Mouse (Mus musculus): ENCODE data around the gene Btrc. TPM values are rescaled to one million over a fixed set of nuclear protein-coding genes. Genes with fewer than 3 reads are reported as not detected.

Btrc gene
- 29.5 and 33.8 TPM in 2 replicates for polyA plus RNA-seq (2015; fragmentation: Nextera tagmentation; extraction: Ambion mirVana)

DNA sequence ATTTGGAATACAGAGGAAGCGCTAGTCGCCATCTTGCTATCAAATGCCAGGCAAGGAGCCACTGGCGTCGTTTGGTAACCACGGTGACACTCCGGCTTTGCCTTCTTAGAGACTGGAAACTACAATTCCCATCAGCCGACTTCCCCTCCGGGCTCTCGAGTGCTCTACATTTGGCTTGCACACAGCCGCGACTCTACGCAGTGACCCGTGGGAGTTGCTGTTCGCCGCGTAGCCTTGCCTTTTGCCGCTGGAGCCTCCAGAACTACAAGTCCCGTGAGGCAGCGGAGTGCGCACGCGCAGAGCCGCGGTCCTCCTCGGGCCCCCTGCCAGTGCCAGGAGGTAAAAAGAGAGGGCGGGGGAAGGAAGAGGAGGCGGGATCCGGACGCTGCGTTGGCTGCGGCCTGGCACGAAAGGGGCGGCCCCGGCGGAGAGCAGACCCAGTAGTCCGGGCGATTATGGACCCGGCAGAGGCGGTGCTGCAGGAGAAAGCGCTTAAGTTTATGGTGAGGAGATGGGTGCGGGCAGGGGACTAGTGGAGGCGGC, at the start of gene Btrc:
Btrc (plus strand) TSS at position 351 of the 543 bp plus-strand sequence.
- H3K9me3 ChIP-seq (replicated peaks; ENCODE audit: low read length), result no peaks in the 10 kb centered on the region
- H3K36me3 ChIP-seq (ENCODE audit: insufficient read depth, low read length), result no peaks in the 10 kb centered on the region
- TF ChIP-seq CTCF (IDR thresholded peaks at IDR 0.05; ENCODE audit: low read depth), result no peak; the same call in 1 of the 2 replicates
- no peaks in the 10 kb centered on the region for H3K27me3 ChIP-seq (ENCODE audit: insufficient read depth, low read length)
- DNase-seq (ENCODE audit: low spot score) (peak; percentile 100), ATAC-seq (replicated peaks; ENCODE audit: low FRiP score, low read depth) (peak; percentile 99)
- peak within 1 kb of the TSS; percentile 81 for H3K9ac ChIP-seq (ENCODE audit: low read depth, low read length)
- H3K4me3 ChIP-seq (replicated peaks; ENCODE audit: low read depth, low read length), result peak within 1 kb of the TSS; percentile 85
- peaks cover 3% of the 10 kb centered on the region; the same call in 1 of the 2 replicates for H3K4me1 ChIP-seq (replicated peaks; ENCODE audit: insufficient read depth, low read length)
- peak within 1 kb of the TSS; percentile 71 for H3K4me2 ChIP-seq (ENCODE audit: low read length)
- WGBS, result under 1% methylated on average over 42 of the region's 42 CpGs
- peak within 1 kb of the TSS; percentile 82 for H3K27ac ChIP-seq

DNA sequence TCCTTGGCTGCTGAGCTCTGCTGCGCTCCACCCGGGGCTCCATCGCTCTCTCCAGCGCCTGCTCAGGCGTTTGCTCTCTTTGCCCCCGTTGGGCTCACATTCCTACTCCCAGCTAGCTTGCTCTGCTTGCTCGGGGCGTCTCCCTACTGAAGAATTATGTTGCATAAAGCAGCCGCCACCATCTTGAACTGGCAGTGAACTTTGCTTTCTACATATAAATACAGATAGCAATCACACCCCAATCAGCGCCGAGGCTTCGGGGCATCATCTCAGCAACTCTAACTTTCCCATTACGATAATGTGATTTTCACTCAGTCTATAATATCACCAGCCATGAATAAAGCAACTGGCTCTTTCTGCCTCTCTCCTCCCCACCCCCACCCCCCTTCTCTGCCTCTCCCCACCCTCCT, 46.1 kb upstream of the Btrc start:
- H3K9me3 ChIP-seq (replicated peaks; ENCODE audit: low read length), result no peaks in the 10 kb centered on the region
- H3K4me3 ChIP-seq (replicated peaks; ENCODE audit: low read depth, low read length), result no peak overlapping the region
- DNase-seq (ENCODE audit: low spot score) (peak; percentile 78), ATAC-seq (replicated peaks; ENCODE audit: low FRiP score, low read depth) (no peak; the same call in 1 of the 2 replicates)
- H3K4me2 ChIP-seq (ENCODE audit: low read length), result peak overlapping the region; percentile 4; the same call in 1 of the 2 replicates
- WGBS, result 15% methylated on average over 13 of the region's 13 CpGs
- no peak for TF ChIP-seq CTCF (IDR thresholded peaks at IDR 0.05; ENCODE audit: low read depth)
- H3K9ac ChIP-seq (ENCODE audit: low read depth, low read length), result no peak overlapping the region
- peak overlapping the region; percentile 52; the same call in 1 of the 2 replicates for H3K27ac ChIP-seq
- 0 out of 2 replicates have a peak, but pooled peaks cover 6% of the 10 kb centered on the region for H3K4me1 ChIP-seq (replicated peaks; ENCODE audit: insufficient read depth, low read length)
- H3K27me3 ChIP-seq (ENCODE audit: insufficient read depth, low read length), result no peaks in the 10 kb centered on the region
- no peaks in the 10 kb centered on the region for H3K36me3 ChIP-seq (ENCODE audit: insufficient read depth, low read length)

DNA sequence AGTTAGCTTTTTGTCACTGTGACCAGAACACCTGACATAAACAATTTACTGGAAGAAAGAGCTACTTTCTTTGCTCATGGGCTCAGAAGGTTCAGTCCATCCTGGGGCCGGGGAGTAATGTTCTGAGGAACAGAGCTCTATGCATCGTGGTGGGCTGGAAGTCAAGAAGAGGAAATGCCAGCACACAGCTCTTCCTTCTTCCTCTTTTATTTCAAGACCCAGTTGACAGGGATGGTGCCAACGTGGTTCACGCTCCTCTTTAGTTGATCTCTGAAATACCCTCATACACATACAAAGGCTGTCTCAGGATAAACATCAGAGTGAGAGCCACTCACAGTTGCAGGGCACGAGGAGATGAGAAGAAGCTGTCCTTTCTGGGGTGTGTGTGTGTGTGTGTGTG, 42.5 kb upstream of the Btrc start:
- no peaks in the 10 kb centered on the region for H3K9me3 ChIP-seq (replicated peaks; ENCODE audit: low read length)
- ATAC-seq (replicated peaks; ENCODE audit: low FRiP score, low read depth) (no peak), DNase-seq (ENCODE audit: low spot score) (no peak)
- no peak overlapping the region for H3K4me2 ChIP-seq (ENCODE audit: low read length)
- H3K36me3 ChIP-seq (ENCODE audit: insufficient read depth, low read length), result no peaks in the 10 kb centered on the region
- no peaks in the 10 kb centered on the region for H3K27me3 ChIP-seq (ENCODE audit: insufficient read depth, low read length)
- TF ChIP-seq CTCF (IDR thresholded peaks at IDR 0.05; ENCODE audit: low read depth), result no peak
- no peak overlapping the region for H3K4me3 ChIP-seq (replicated peaks; ENCODE audit: low read depth, low read length)
- H3K4me1 ChIP-seq (replicated peaks; ENCODE audit: insufficient read depth, low read length), result 0 out of 2 replicates have a peak, but pooled peaks cover 6% of the 10 kb centered on the region
- no peak overlapping the region for H3K9ac ChIP-seq (ENCODE audit: low read depth, low read length)
- no peak overlapping the region for H3K27ac ChIP-seq
- 69% methylated on average over 5 of the region's 5 CpGs for WGBS

DNA sequence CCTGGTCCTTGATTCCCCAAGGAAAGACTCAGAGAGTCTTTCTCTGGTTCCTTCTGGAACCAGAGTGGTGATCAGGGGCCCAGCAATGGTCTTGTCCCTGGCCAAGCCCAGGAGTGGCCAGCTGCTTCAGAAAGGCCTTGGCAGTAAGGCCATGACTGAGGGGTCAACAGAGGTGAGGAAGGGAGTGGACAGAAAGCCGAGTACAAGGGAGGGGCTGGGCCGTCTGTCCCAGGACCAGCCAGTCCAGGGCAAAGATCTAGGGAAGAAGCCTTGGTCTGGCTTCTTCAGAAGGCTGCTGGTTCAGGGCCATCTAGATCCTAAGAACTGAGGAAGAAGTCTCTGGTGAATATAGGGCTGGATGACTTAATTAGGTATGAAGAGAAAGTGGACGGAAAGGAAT, 34.5 kb upstream of the Btrc start:
- no peak for ATAC-seq (replicated peaks; ENCODE audit: low FRiP score, low read depth)
- no peaks in the 10 kb centered on the region for H3K36me3 ChIP-seq (ENCODE audit: insufficient read depth, low read length)
- no peaks in the 10 kb centered on the region for H3K9me3 ChIP-seq (replicated peaks; ENCODE audit: low read length)
- H3K27me3 ChIP-seq (ENCODE audit: insufficient read depth, low read length), result no peaks in the 10 kb centered on the region
- TF ChIP-seq CTCF (IDR thresholded peaks at IDR 0.05; ENCODE audit: low read depth), result no peak
- no peak overlapping the region for H3K4me3 ChIP-seq (replicated peaks; ENCODE audit: low read depth, low read length)
- no peaks in the 10 kb centered on the region for H3K4me1 ChIP-seq (replicated peaks; ENCODE audit: insufficient read depth, low read length)
- no peak overlapping the region for H3K9ac ChIP-seq (ENCODE audit: low read depth, low read length)
- DNase-seq (ENCODE audit: low spot score), result no peak
- no peak overlapping the region for H3K4me2 ChIP-seq (ENCODE audit: low read length)
- H3K27ac ChIP-seq, result no peak overlapping the region
- 55% methylated on average over 3 of the region's 3 CpGs for WGBS

DNA sequence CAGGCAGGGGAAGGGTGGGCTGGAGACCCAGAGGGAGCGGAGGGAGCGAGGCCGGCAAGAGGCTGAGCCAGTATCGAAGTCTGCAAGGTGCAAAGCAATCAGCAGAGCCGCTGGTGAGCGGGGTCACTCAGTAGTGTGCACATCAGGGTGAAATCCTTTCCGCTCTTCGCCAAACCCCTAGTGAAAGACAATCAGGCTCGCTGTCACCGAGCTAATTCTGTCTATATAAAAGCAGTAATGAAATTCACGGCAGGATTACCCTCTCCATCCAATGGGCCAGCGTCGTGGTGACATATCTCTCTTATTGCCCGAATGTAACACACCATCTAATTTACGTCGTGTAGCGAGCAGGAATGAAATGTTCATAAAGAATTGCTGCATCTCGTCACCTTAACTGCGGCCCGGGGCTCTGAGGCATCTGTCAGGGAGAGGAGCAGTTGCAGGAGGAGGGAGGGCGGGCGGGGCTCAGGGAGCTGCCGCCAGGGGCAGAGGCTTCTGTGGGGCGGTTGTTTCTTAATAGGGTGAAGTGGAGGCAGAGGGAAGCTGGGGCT, 33.7 kb upstream of the Btrc start:
- WGBS, result 15% methylated on average over 24 of the region's 24 CpGs
- no peak overlapping the region for H3K4me2 ChIP-seq (ENCODE audit: low read length)
- ATAC-seq (replicated peaks; ENCODE audit: low FRiP score, low read depth), result no peak

DNA sequence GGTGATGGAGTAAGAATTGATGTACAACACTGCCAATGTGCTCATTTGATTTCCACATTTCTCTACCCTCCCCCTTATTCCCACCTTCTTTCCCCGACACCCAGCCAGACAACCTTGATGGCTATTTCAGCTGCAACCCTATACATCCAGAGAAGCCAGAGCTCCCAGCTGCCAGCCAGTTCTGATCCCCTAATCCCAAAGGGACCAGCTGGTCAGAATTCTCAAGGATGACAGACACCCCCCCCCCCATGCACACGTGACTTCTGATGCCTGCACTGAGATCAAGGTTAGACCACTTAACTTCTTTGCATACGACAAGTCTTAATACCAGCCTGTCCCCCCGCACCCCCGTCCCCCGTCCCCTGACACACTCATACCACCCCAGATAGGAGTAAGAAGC, 26.8 kb upstream of the Btrc start:
- Histone ChIP-seq H3K27me3 (ENCODE audit: insufficient read depth, low read length) (no peaks in the 10 kb centered on the region), H3K4me3 (replicated peaks; ENCODE audit: low read depth, low read length) (no peak overlapping the region), H3K9ac (ENCODE audit: low read depth, low read length) (no peak overlapping the region), H3K4me2 (ENCODE audit: low read length) (no peak overlapping the region), H3K9me3 (replicated peaks; ENCODE audit: low read length) (no peaks in the 10 kb centered on the region), H3K4me1 (replicated peaks; ENCODE audit: insufficient read depth, low read length) (no peaks in the 10 kb centered on the region), H3K36me3 (ENCODE audit: insufficient read depth, low read length) (no peaks in the 10 kb centered on the region), H3K27ac (no peak overlapping the region)
- DNase-seq (ENCODE audit: low spot score) (no peak), ATAC-seq (replicated peaks; ENCODE audit: low FRiP score, low read depth) (no peak)
- 81% methylated on average over 6 of the region's 6 CpGs for WGBS
- TF ChIP-seq CTCF (IDR thresholded peaks at IDR 0.05; ENCODE audit: low read depth), result no peak

More for the DNA sequence above, 33.7 kb upstream of the Btrc start:
- TF ChIP-seq CTCF (IDR thresholded peaks at IDR 0.05; ENCODE audit: low read depth), result no peak
- Histone ChIP-seq H3K9ac (ENCODE audit: low read depth, low read length) (no peak overlapping the region), H3K9me3 (replicated peaks; ENCODE audit: low read length) (no peaks in the 10 kb centered on the region), H3K27ac (no peak overlapping the region), H3K36me3 (ENCODE audit: insufficient read depth, low read length) (no peaks in the 10 kb centered on the region), H3K27me3 (ENCODE audit: insufficient read depth, low read length) (no peaks in the 10 kb centered on the region), H3K4me1 (replicated peaks; ENCODE audit: insufficient read depth, low read length) (no peaks in the 10 kb centered on the region), H3K4me3 (replicated peaks; ENCODE audit: low read depth, low read length) (no peak overlapping the region)
- DNase-seq (ENCODE audit: low spot score), result no peak
